Mouse (Mus musculus) thymus, adult 2 months (tissue): Measurements from ENCODE around the gene Trmu.

Source experiments
- CTCF ChIP-seq: fragments of 200-500 bp; IDR thresholded peaks from 2 replicates; pipeline ENCODE4 v1.5.1; 2012; ENCODE audit warnings: mild to moderate bottlenecking, control low read depth, low read length, moderate library complexity, borderline replicate concordance; ENCODE audit not compliant: control insufficient read depth, poor library complexity, insufficient read depth; ENCODE audit errors: extremely low read depth
- POLR2A ChIP-seq: fragments of 200-500 bp; IDR thresholded peaks from 2 replicates; pipeline ENCODE4 v1.6.1; 2012; ENCODE audit warnings: mild to moderate bottlenecking, low read length, control low read depth, moderate library complexity; ENCODE audit not compliant: control insufficient read depth, poor library complexity, insufficient read depth; ENCODE audit errors: extremely low read depth

DNA sequence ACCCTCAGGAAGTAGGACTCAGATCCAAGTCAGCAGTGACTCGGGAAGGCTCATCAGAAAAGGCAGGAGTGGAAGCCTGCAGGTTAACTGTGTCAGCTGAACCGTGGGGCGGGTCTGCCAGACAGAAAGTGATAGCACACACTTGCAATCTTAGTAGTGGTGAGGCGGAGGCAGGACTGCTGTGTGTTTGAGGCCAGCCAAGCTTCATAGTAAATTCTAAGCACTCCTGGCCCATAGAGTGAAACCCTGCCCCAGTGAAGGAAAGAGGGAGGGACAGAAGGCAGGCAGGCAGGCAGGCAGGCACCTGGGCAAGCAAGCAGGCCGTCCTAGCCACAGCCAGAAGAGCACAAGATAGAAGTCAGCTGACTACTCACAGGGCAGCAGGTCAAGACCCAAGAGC lies 6.5 kb downstream of the Trmu start:
- TF ChIP-seq CTCF: no peak
- TF ChIP-seq POLR2A: no peak
